Mouse (Mus musculus) small intestine, adult 2 months (tissue): ENCODE results near the gene Cacna1e.

Experiments
- CTCF ChIP-seq: fragments of 200-500 bp; IDR thresholded peaks from 2 replicates; pipeline ENCODE4 v1.5.1; 2012; ENCODE audit warnings: low read depth, mild to moderate bottlenecking, control low read depth, inconsistent platforms, low read length, moderate library complexity, mixed read lengths; ENCODE audit not compliant: insufficient replicate concordance, insufficient read length; ENCODE audit errors: extremely low read depth
- POLR2A ChIP-seq: fragments of 200-500 bp; IDR thresholded peaks from 2 replicates; pipeline ENCODE4 v1.6.1; 2012; ENCODE audit warnings: low read depth, mild to moderate bottlenecking, control low read depth, inconsistent platforms, low read length, moderate library complexity

DNA sequence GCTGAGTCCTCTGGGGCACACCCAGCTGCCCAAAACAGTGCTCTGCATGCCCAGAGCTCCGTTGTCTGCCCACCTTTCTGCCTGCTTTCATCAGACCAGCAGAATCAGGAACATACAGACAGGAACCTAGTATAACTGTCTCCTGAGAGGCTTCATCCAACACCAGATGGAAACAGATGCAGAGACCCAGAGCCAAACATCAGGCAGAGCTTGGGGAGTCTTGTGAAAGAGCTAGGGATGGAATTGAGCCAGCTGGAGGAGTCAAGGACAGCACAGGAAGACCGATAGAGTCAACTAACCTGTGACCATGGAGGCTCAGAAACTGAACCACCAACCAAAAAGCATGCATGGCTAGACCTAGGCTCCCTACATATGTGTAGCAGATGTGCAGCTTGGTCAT is 34.1 kb upstream of the Cacna1e start:
- TF ChIP-seq CTCF (no peak), POLR2A (no peak)
